Comparison of ENCODE assay signal across 25 mouse cellular contexts in the genomic region with DNA sequence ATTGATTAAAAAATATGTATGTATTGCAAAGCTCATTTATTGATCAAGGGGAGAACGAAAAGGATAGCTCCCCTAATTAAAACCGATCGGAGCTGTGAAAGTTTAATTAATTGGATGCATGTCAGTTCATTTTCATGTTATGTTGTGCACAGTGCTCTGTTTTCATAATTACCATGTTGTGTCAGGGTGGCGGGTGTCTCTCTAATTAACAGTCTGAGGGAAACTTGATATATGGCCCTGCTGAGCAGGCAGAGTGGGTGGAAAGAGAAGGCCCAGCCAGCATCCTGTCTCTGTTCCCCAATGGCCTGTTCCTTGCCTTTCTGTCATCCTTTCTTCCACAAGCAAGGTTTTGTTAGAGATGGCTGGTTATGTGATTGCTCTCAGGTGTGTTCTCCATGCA.
"Had no signal": no experiment of that assay in that cellular context is flagged by ENCODE, and none has a peak within 500 bp of the region (broad histone marks: within the 10 kb centered on the region; RNA-seq: fewer than 3 reads in every experiment).

No protein-coding gene starts in this region.

- H3K27me3 ChIP-seq: heart, embryonic 12.5 days; hindbrain, embryonic 13.5 days; hindbrain, embryonic 15.5 days; limb, embryonic 13.5 days; liver, embryonic 12.5 days had no signal

- H3K36me3 ChIP-seq: heart, embryonic 10.5 days; heart, embryonic 12.5 days; hindbrain, embryonic 13.5 days; hindbrain, embryonic 15.5 days; limb, embryonic 13.5 days; limb, embryonic 15.5 days; liver, embryonic 12.5 days had no signal

- H3K27ac ChIP-seq: gastrocnemius, adult 2 months; heart, embryonic 10.5 days; hindbrain, embryonic 13.5 days; hindbrain, embryonic 15.5 days; hindbrain, postnatal 0 days; limb, embryonic 13.5 days; limb, embryonic 15.5 days; liver, embryonic 12.5 days; liver, embryonic 14.5 days had no signal

- H3K9ac ChIP-seq: heart, embryonic 12.5 days; hindbrain, embryonic 13.5 days; hindbrain, embryonic 15.5 days; limb, embryonic 13.5 days; limb, embryonic 15.5 days; liver, embryonic 12.5 days; liver, embryonic 14.5 days had no signal

- H3K4me2 ChIP-seq: heart, embryonic 12.5 days; hindbrain, embryonic 13.5 days; hindbrain, embryonic 15.5 days; limb, embryonic 13.5 days; limb, embryonic 15.5 days; liver, embryonic 12.5 days had no signal

- H3K4me1 ChIP-seq: heart, embryonic 10.5 days; heart, embryonic 12.5 days; liver, embryonic 12.5 days had no signal

- H3K4me3 ChIP-seq: gastrocnemius, adult 2 months; heart, embryonic 10.5 days; heart, embryonic 12.5 days; hindbrain, embryonic 13.5 days; hindbrain, embryonic 15.5 days; limb, embryonic 13.5 days; limb, embryonic 15.5 days; liver, embryonic 12.5 days had no signal

- H3K9me3 ChIP-seq: heart, embryonic 10.5 days; heart, embryonic 12.5 days; hindbrain, embryonic 13.5 days; hindbrain, embryonic 15.5 days; limb, embryonic 13.5 days; limb, embryonic 15.5 days; liver, embryonic 12.5 days had no signal

- DNase-seq: gastrocnemius, adult 2 months; gastrocnemius, postnatal 10 days; gastrocnemius, postnatal 25 days; heart, adult 18-20 months; heart, postnatal 10 days; heart, postnatal 36 days; kidney, adult 11 months; kidney, adult 2 months; kidney, adult 9 months; kidney, postnatal 10 days; kidney, postnatal 25 days; kidney, postnatal 4 days; layer of hippocampus, adult 9-11 months; layer of hippocampus, postnatal 36 days; left cerebral cortex, postnatal 4 days had no signal

- ATAC-seq: hindbrain, postnatal 0 days; intestine, embryonic 16.5 days; liver, embryonic 12.5 days had no signal
